Mouse (Mus musculus): ENCODE measurements around the gene Atrip. TPM values are rescaled to one million over a fixed set of nuclear protein-coding genes. Genes with fewer than 3 reads are reported as not detected.

Gene Atrip
- polyA plus RNA-seq, 1 experiment from 2014 or later = 27.2 TPM

DNA sequence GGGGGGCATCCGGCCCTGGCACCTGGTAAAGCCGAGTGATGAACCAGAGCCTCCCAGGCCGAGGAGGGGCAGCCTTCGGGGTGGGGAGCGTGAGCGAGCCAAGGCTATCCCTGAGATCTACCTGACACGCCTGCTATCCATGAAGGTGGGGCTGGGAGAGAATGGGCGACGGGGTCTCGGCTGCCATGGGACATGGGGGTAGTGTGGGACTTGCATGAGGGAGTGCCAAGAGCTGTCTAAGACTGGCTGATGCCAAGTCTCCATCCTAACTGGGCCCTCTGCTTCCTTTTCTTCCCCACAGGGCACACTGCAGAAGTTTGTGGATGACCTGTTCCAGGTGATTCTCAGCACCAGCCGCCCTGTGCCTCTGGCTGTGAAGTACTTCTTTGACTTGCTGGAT, 40.4 kb upstream of the Atrip start:
- H3K36me3 ChIP-seq (replicated peaks; ENCODE audit: control insufficient read depth, insufficient read depth, low read depth, low read length) = peaks cover 33% of the 10 kb centered on the region
- no peak overlapping the region for H3K9ac ChIP-seq (replicated peaks; ENCODE audit: low read length)
- no peak overlapping the region for H3K4me2 ChIP-seq (ENCODE audit: low read depth, low read length)
- H3K27ac ChIP-seq (replicated peaks; ENCODE audit: low read depth, low read length) = no peak overlapping the region
- WGBS = 95% methylated on average over 11 of the region's 11 CpGs
- H3K27me3 ChIP-seq (ENCODE audit: control insufficient read depth, insufficient read depth, low read length) = no peaks in the 10 kb centered on the region
- H3K4me3 ChIP-seq (ENCODE audit: low read depth, low read length) = no peak overlapping the region
- DNase-seq (ENCODE audit: low spot score) (no peak), ATAC-seq (replicated peaks; ENCODE audit: insufficient number of reproducible peaks, low FRiP score, low TSS enrichment, low read depth) (no peak)
- no peaks in the 10 kb centered on the region for H3K9me3 ChIP-seq (replicated peaks; ENCODE audit: control insufficient read depth, low read length)
- no peaks in the 10 kb centered on the region for H3K4me1 ChIP-seq (ENCODE audit: control insufficient read depth, insufficient read depth, low read length)

DNA sequence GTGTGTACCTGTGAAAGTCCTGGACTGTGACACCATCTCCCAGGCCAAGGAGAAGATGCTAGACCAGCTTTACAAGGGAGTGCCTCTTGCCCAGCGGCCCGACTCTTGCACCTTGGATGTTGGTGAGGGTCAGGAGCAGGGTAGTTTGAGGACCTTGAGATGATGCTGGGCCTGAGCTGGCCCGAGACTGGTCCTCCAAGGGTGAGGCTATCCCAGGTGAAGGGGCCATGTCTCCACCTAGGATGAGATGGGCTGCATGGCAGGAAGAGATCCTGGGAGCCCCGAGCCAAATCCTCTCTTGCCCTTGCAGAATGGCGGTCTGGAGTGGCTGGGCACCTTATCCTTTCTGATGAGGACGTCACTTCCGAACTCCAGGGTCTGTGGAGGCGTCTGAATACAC, 39.4 kb upstream of the Atrip start:
- Histone ChIP-seq H3K36me3 (replicated peaks; ENCODE audit: control insufficient read depth, insufficient read depth, low read depth, low read length) (peaks cover 33% of the 10 kb centered on the region), H3K27me3 (ENCODE audit: control insufficient read depth, insufficient read depth, low read length) (no peaks in the 10 kb centered on the region), H3K27ac (replicated peaks; ENCODE audit: low read depth, low read length) (no peak overlapping the region), H3K9me3 (replicated peaks; ENCODE audit: control insufficient read depth, low read length) (no peaks in the 10 kb centered on the region), H3K4me3 (ENCODE audit: low read depth, low read length) (no peak overlapping the region), H3K9ac (replicated peaks; ENCODE audit: low read length) (no peak overlapping the region), H3K4me2 (ENCODE audit: low read depth, low read length) (no peak overlapping the region), H3K4me1 (ENCODE audit: control insufficient read depth, insufficient read depth, low read length) (no peaks in the 10 kb centered on the region)
- DNase-seq (ENCODE audit: low spot score) = no peak
- 90% methylated on average over 8 of the region's 8 CpGs for WGBS
- ATAC-seq (replicated peaks; ENCODE audit: insufficient number of reproducible peaks, low FRiP score, low TSS enrichment, low read depth) = no peak

DNA sequence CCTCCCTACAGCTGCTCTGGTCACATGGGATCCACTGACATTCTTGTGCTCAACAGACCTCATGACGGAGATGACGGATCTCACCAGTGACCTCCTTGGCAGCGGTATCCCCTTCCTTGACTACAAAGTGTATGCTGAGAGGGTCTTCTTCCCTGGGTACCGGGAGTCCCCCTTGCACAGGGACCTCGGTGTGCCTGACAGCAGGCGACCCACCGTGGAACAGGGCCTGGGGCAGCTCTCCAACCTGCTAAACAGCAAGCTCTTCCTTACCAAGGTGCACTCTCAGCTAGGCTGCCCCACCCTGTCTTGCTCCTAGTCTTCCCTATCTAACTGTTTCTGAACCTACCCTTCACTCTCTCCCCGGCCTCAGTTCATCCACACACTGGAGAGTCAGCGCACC, 37.7 kb upstream of the Atrip start:
- ATAC-seq (replicated peaks; ENCODE audit: insufficient number of reproducible peaks, low FRiP score, low TSS enrichment, low read depth) = no peak
- H3K9me3 ChIP-seq (replicated peaks; ENCODE audit: control insufficient read depth, low read length) = no peaks in the 10 kb centered on the region
- WGBS = 94% methylated on average over 9 of the region's 9 CpGs
- no peaks in the 10 kb centered on the region for H3K4me1 ChIP-seq (ENCODE audit: control insufficient read depth, insufficient read depth, low read length)
- H3K4me3 ChIP-seq (ENCODE audit: low read depth, low read length) = no peak overlapping the region
- DNase-seq (ENCODE audit: low spot score) = no peak
- no peak overlapping the region for H3K4me2 ChIP-seq (ENCODE audit: low read depth, low read length)
- H3K27me3 ChIP-seq (ENCODE audit: control insufficient read depth, insufficient read depth, low read length) = no peaks in the 10 kb centered on the region
- peaks cover 27% of the 10 kb centered on the region for H3K36me3 ChIP-seq (replicated peaks; ENCODE audit: control insufficient read depth, insufficient read depth, low read depth, low read length)
- H3K27ac ChIP-seq (replicated peaks; ENCODE audit: low read depth, low read length) = no peak overlapping the region
- H3K9ac ChIP-seq (replicated peaks; ENCODE audit: low read length) = no peak overlapping the region

DNA sequence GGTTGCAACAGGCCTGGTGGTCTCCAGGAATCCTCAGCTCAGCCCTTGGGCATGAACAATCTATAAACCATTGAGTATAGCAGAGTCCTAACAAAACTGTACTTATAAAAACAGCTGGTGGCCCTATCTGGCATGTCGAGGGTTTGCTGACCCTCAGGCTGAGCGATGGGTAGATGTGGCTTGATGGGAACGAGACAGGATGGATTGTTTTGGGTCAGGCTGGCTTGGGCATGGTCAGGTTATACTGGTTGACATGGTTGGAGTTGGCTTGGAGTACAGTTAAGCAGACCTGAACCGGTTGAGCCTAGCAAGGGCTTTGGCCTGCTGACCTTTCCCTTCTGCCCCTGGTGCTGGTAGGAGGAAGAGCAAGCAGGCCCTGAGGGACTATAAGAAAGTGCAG, 37.2 kb upstream of the Atrip start:
- no peak for ATAC-seq (replicated peaks; ENCODE audit: insufficient number of reproducible peaks, low FRiP score, low TSS enrichment, low read depth)
- H3K4me2 ChIP-seq (ENCODE audit: low read depth, low read length) = no peak overlapping the region
- H3K4me1 ChIP-seq (ENCODE audit: control insufficient read depth, insufficient read depth, low read length) = no peaks in the 10 kb centered on the region

DNA sequence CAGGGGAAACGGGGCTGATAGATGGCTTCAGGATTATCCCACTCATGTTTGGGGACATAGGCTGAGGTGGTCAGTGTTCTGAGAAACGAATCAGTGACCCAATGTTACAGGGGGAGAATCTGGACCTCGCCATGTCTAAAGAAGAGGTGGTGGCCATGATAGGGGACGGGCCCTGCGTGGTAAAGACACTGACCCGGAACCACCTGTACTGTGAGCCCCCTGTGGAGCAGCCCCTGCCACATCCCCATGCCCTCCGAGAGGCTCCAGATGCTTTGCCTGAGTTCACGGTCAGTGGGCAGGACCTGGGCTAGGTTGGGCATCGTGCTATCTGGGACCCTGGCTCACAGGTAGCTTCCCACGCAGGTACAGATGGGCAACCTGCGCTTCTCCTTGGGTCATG, 36.3 kb upstream of the Atrip start:
- Histone ChIP-seq H3K27ac (replicated peaks; ENCODE audit: low read depth, low read length) (no peak overlapping the region), H3K4me1 (ENCODE audit: control insufficient read depth, insufficient read depth, low read length) (no peaks in the 10 kb centered on the region), H3K27me3 (ENCODE audit: control insufficient read depth, insufficient read depth, low read length) (no peaks in the 10 kb centered on the region), H3K9ac (replicated peaks; ENCODE audit: low read length) (no peak overlapping the region), H3K4me2 (ENCODE audit: low read depth, low read length) (no peak overlapping the region), H3K4me3 (ENCODE audit: low read depth, low read length) (no peak overlapping the region), H3K36me3 (replicated peaks; ENCODE audit: control insufficient read depth, insufficient read depth, low read depth, low read length) (peaks cover 25% of the 10 kb centered on the region), H3K9me3 (replicated peaks; ENCODE audit: control insufficient read depth, low read length) (no peaks in the 10 kb centered on the region)
- no peak for ATAC-seq (replicated peaks; ENCODE audit: insufficient number of reproducible peaks, low FRiP score, low TSS enrichment, low read depth)
- no peak for DNase-seq (ENCODE audit: low spot score)
- 94% methylated on average over 11 of the region's 11 CpGs for WGBS

More for the DNA sequence above, 37.2 kb upstream of the Atrip start:
- Histone ChIP-seq H3K27ac (replicated peaks; ENCODE audit: low read depth, low read length) (no peak overlapping the region), H3K9ac (replicated peaks; ENCODE audit: low read length) (no peak overlapping the region), H3K36me3 (replicated peaks; ENCODE audit: control insufficient read depth, insufficient read depth, low read depth, low read length) (peaks cover 25% of the 10 kb centered on the region), H3K9me3 (replicated peaks; ENCODE audit: control insufficient read depth, low read length) (no peaks in the 10 kb centered on the region), H3K4me3 (ENCODE audit: low read depth, low read length) (no peak overlapping the region), H3K27me3 (ENCODE audit: control insufficient read depth, insufficient read depth, low read length) (no peaks in the 10 kb centered on the region)
- WGBS = 88% methylated on average over 4 of the region's 4 CpGs
- no peak for DNase-seq (ENCODE audit: low spot score)

DNA sequence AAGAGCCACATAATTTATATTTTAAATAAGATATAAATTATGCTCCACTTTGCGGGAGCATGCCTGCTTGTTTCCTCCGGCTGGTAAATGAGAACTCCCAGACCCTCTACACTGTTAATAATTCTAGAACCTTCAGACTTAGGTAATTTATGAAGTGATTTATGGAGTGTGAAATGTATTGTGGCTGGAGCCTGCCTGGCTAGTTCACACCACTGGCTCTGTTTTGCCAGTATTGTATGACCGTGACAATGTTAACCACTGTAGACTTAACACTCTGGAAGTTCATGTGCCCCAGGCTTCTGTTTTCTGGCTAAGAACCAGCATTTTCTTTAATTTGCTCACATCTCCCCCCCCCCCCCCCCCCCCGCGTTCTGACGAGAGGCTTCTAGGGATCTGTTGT, 33.4 kb upstream of the Atrip start:
- no peaks in the 10 kb centered on the region for H3K27me3 ChIP-seq (ENCODE audit: control insufficient read depth, insufficient read depth, low read length)
- WGBS = 90% methylated on average over 4 of the region's 6 CpGs
- no peak overlapping the region for H3K9ac ChIP-seq (replicated peaks; ENCODE audit: low read length)
- no peak overlapping the region for H3K4me2 ChIP-seq (ENCODE audit: low read depth, low read length)
- no peaks in the 10 kb centered on the region for H3K4me1 ChIP-seq (ENCODE audit: control insufficient read depth, insufficient read depth, low read length)
- DNase-seq (ENCODE audit: low spot score) (no peak), ATAC-seq (replicated peaks; ENCODE audit: insufficient number of reproducible peaks, low FRiP score, low TSS enrichment, low read depth) (no peak)
- H3K4me3 ChIP-seq (ENCODE audit: low read depth, low read length) = no peak overlapping the region
- H3K36me3 ChIP-seq (replicated peaks; ENCODE audit: control insufficient read depth, insufficient read depth, low read depth, low read length) = peaks cover 25% of the 10 kb centered on the region
- H3K9me3 ChIP-seq (replicated peaks; ENCODE audit: control insufficient read depth, low read length) = no peaks in the 10 kb centered on the region
- no peak overlapping the region for H3K27ac ChIP-seq (replicated peaks; ENCODE audit: low read depth, low read length)

DNA sequence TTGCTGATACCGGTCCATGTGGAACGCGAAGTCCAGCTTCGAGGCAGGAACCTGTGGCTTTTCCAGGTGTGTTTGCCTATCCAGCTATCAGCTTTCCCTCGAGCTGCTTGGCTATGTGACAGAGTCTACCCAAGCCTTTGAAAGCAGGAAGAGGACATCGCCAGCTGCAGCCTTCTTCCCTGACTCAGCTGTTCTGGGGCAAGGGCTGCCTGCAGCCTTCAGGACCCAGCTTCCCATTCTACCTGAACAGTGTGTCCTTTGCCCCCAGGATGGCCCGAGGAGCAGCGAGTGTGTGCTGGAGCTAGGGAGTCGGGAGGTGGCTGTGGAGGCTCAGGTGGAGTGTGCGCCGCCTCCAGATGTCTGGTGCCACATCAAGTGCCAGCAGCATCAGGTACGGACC, 31.7 kb upstream of the Atrip start:
- Histone ChIP-seq H3K9me3 (replicated peaks; ENCODE audit: control insufficient read depth, low read length) (no peaks in the 10 kb centered on the region), H3K4me2 (ENCODE audit: low read depth, low read length) (no peak overlapping the region), H3K36me3 (replicated peaks; ENCODE audit: control insufficient read depth, insufficient read depth, low read depth, low read length) (peaks cover 17% of the 10 kb centered on the region), H3K9ac (replicated peaks; ENCODE audit: low read length) (no peak overlapping the region), H3K4me3 (ENCODE audit: low read depth, low read length) (no peak overlapping the region), H3K27me3 (ENCODE audit: control insufficient read depth, insufficient read depth, low read length) (no peaks in the 10 kb centered on the region), H3K4me1 (ENCODE audit: control insufficient read depth, insufficient read depth, low read length) (no peaks in the 10 kb centered on the region), H3K27ac (replicated peaks; ENCODE audit: low read depth, low read length) (no peak overlapping the region)
- ATAC-seq (replicated peaks; ENCODE audit: insufficient number of reproducible peaks, low FRiP score, low TSS enrichment, low read depth) = no peak
- WGBS = 90% methylated on average over 12 of the region's 12 CpGs
- DNase-seq (ENCODE audit: low spot score) = no peak

DNA sequence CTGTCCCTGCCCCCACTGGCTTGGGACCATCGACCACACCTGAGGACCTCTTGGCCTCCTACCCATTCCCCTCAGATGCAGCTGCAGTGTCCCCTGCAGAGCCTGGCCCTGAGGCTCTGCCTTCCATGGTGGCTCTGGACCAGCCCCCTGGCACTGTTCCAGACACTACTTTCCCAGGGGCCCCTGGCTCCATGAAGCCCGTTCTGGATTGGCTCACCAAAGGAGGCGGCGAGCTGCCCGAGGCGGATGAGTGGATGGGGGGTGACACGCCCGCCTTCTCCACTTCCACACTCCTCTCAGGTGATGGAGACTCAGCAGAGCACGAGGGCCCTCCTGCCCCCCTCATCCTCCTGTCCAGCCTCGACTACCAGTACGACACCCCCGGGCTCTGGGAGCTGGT, 31.1 kb upstream of the Atrip start:
- H3K9me3 ChIP-seq (replicated peaks; ENCODE audit: control insufficient read depth, low read length) = no peaks in the 10 kb centered on the region
- no peak overlapping the region for H3K27ac ChIP-seq (replicated peaks; ENCODE audit: low read depth, low read length)
- DNase-seq (ENCODE audit: low spot score) = no peak
- H3K36me3 ChIP-seq (replicated peaks; ENCODE audit: control insufficient read depth, insufficient read depth, low read depth, low read length) = peaks cover 14% of the 10 kb centered on the region
- WGBS = 81% methylated on average over 12 of the region's 12 CpGs
- H3K9ac ChIP-seq (replicated peaks; ENCODE audit: low read length) = no peak overlapping the region
- H3K4me3 ChIP-seq (ENCODE audit: low read depth, low read length) = no peak overlapping the region
- no peak overlapping the region for H3K4me2 ChIP-seq (ENCODE audit: low read depth, low read length)
- H3K27me3 ChIP-seq (ENCODE audit: control insufficient read depth, insufficient read depth, low read length) = no peaks in the 10 kb centered on the region
- H3K4me1 ChIP-seq (ENCODE audit: control insufficient read depth, insufficient read depth, low read length) = no peaks in the 10 kb centered on the region
- ATAC-seq (replicated peaks; ENCODE audit: insufficient number of reproducible peaks, low FRiP score, low TSS enrichment, low read depth) = no peak

All from embryonic facial prominence, embryonic 11.5 days (tissue).